Mouse (Mus musculus): ENCODE results near the gene Zfp511. TPM values are rescaled to one million over a fixed set of nuclear protein-coding genes. Genes with fewer than 3 reads are reported as not detected.
A peak's percentile ranks its signal among the peaks of the same experiment; 100 is the strongest.

The Zfp511 gene
- polyA plus RNA-seq, 1 experiment from 2014 or later = 34.6 TPM

- peaks cover 97% of the 10 kb centered on the region for H3K27me3 ChIP-seq (ENCODE audit: control insufficient read depth, insufficient read depth, low read length)
- H3K4me2 ChIP-seq (ENCODE audit: low read length) = peak overlapping the region; percentile 67
- H3K27ac ChIP-seq (replicated peaks in 1 of 2; ENCODE audit: control insufficient read depth in 1 of 2, insufficient read depth in 1 of 2, low read depth in 2 of 2, low read length in 2 of 2) = no peak overlapping the region
- peak overlapping the region; percentile 18 to 34 for H3K4me3 ChIP-seq (ENCODE audit: control insufficient read depth in 1 of 2, insufficient read depth in 1 of 2, low read depth in 1 of 2, low read length in 2 of 2)
- WGBS = 1% methylated on average over 47 of the region's 47 CpGs
- no peaks in the 10 kb centered on the region for H3K9me3 ChIP-seq (ENCODE audit: control insufficient read depth, low read length)
- peaks cover 6 to 10% of the 10 kb centered on the region in 2 experiments; a peak in 3 of 4 replicates for H3K4me1 ChIP-seq (ENCODE audit: control insufficient read depth in 2 of 2, insufficient read depth in 2 of 2, low read length in 2 of 2)
- peak overlapping the region; percentile 1; the same call in 1 of the 2 replicates for H3K9ac ChIP-seq (ENCODE audit: low read length)
- no peaks in the 10 kb centered on the region for H3K36me3 ChIP-seq (ENCODE audit: control insufficient read depth, insufficient read depth, low read length)
- no peak for ATAC-seq (ENCODE audit: insufficient number of reproducible peaks, insufficient read depth, low FRiP score, low read depth)
Observed at GRCm38 (mm10) chr7:140060936-140061831, 25.0 kb downstream of the Zfp511 start.

- Histone ChIP-seq H3K36me3 (ENCODE audit: control insufficient read depth, insufficient read depth, low read length) (no peaks in the 10 kb centered on the region), H3K4me3 (ENCODE audit: control insufficient read depth in 1 of 2, insufficient read depth in 1 of 2, low read depth in 1 of 2, low read length in 2 of 2) (peak overlapping the region in 1 of 2 experiments; percentile 34; a peak in 1 of 4 replicates), H3K4me1 (ENCODE audit: control insufficient read depth in 2 of 2, insufficient read depth in 2 of 2, low read length in 2 of 2) (peaks cover 6 to 10% of the 10 kb centered on the region in 2 experiments; a peak in 3 of 4 replicates), H3K27me3 (ENCODE audit: control insufficient read depth, insufficient read depth, low read length) (peaks cover 97% of the 10 kb centered on the region), H3K9me3 (ENCODE audit: control insufficient read depth, low read length) (no peaks in the 10 kb centered on the region), H3K27ac (replicated peaks in 1 of 2; ENCODE audit: control insufficient read depth in 1 of 2, insufficient read depth in 1 of 2, low read depth in 2 of 2, low read length in 2 of 2) (no peak overlapping the region), H3K9ac (ENCODE audit: low read length) (no peak overlapping the region), H3K4me2 (ENCODE audit: low read length) (peak overlapping the region; percentile 67; the same call in 1 of the 2 replicates)
- no peak for ATAC-seq (ENCODE audit: insufficient number of reproducible peaks, insufficient read depth, low FRiP score, low read depth)
- WGBS = 2% methylated on average over 6 of the region's 6 CpGs
Observed at GRCm38 (mm10) chr7:140061832-140062130, 25.6 kb downstream of the Zfp511 start.

DNA sequence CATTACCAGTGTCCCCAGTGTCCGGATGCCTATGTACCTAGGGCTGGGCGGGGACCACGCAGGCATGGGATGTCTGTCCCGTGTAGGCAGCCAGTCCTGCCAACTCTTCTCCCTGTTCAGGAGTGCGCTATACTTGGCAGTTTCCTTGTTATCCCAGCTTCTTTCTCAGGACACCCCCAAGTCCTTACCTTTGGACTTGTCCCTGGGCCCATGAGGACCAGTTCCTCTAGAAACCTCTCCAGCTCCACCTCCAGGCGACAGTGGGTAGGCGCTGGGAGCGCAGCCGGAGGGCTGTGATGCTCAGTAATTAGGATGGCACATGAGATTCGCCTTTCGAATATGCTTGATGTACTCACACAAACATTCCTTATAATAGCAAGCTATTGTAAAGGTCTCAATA is 26.1 kb downstream of the Zfp511 start:
- H3K4me2 ChIP-seq (ENCODE audit: low read length) = no peak overlapping the region
- no peaks in the 10 kb centered on the region for H3K36me3 ChIP-seq (ENCODE audit: control insufficient read depth, insufficient read depth, low read length)
- H3K27ac ChIP-seq (replicated peaks in 1 of 2; ENCODE audit: control insufficient read depth in 1 of 2, insufficient read depth in 1 of 2, low read depth in 2 of 2, low read length in 2 of 2) = no peak overlapping the region
- no peak for ATAC-seq (ENCODE audit: insufficient number of reproducible peaks, insufficient read depth, low FRiP score, low read depth)
- WGBS = 15% methylated on average over 11 of the region's 11 CpGs
- H3K27me3 ChIP-seq (ENCODE audit: control insufficient read depth, insufficient read depth, low read length) = peaks cover 95% of the 10 kb centered on the region
- H3K4me3 ChIP-seq (ENCODE audit: control insufficient read depth in 1 of 2, insufficient read depth in 1 of 2, low read depth in 1 of 2, low read length in 2 of 2) = no peak overlapping the region
- no peaks in the 10 kb centered on the region for H3K9me3 ChIP-seq (ENCODE audit: control insufficient read depth, low read length)
- H3K9ac ChIP-seq (ENCODE audit: low read length) = no peak overlapping the region
- peaks cover 6 to 10% of the 10 kb centered on the region in 2 experiments; a peak in 3 of 4 replicates for H3K4me1 ChIP-seq (ENCODE audit: control insufficient read depth in 2 of 2, insufficient read depth in 2 of 2, low read length in 2 of 2)

DNA sequence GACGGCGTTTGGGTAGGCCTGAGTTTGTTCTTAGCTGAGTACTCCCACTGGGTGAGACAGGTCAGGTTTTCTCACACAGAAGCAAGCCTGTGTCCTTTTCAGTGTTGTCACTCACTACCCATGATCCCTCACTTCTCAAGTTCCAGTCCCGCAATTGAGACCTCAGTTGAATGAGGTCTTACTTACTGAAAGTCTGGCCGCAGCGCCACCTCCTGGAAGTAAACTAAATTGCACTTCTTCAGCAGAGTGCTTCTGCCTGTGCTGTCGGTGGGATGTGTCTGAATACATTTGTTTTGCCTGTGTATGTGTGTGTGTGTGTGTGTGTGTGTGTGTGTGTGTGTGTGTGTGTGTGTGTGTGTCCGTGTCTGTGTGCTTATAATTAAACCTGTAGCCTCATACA is 26.9 kb downstream of the Zfp511 start:
- Histone ChIP-seq H3K27ac (replicated peaks in 1 of 2; ENCODE audit: control insufficient read depth in 1 of 2, insufficient read depth in 1 of 2, low read depth in 2 of 2, low read length in 2 of 2) (no peak overlapping the region), H3K27me3 (ENCODE audit: control insufficient read depth, insufficient read depth, low read length) (peaks cover 87% of the 10 kb centered on the region), H3K9me3 (ENCODE audit: control insufficient read depth, low read length) (no peaks in the 10 kb centered on the region), H3K9ac (ENCODE audit: low read length) (no peak overlapping the region), H3K4me2 (ENCODE audit: low read length) (no peak overlapping the region), H3K4me3 (ENCODE audit: control insufficient read depth in 1 of 2, insufficient read depth in 1 of 2, low read depth in 1 of 2, low read length in 2 of 2) (no peak overlapping the region), H3K4me1 (ENCODE audit: control insufficient read depth in 2 of 2, insufficient read depth in 2 of 2, low read length in 2 of 2) (peaks cover 5 to 6% of the 10 kb centered on the region in 2 experiments; a peak in 3 of 4 replicates), H3K36me3 (ENCODE audit: control insufficient read depth, insufficient read depth, low read length) (no peaks in the 10 kb centered on the region)
- WGBS = 24% methylated on average over 7 of the region's 7 CpGs
- ATAC-seq (ENCODE audit: insufficient number of reproducible peaks, insufficient read depth, low FRiP score, low read depth) = no peak

DNA sequence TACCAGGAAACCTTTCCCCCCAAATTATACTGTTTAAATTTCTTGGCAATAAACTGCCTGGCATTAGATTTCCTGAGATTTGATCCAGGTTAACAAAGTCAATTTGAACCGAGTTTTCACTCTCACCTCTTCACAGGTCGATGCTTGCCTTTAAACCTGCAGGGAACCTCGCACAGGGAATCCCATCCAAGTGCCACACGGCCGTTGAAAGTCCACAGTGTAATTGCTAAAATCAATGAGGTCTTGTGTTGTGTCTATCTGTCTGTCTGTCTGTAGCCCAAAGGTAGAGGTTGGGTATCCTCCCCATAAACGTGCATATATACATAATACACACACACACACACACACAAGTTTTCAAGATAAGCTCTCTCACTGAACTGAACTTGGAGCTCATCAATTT is 31.2 kb downstream of the Zfp511 start:
- Histone ChIP-seq H3K4me2 (ENCODE audit: low read length) (no peak overlapping the region), H3K36me3 (ENCODE audit: control insufficient read depth, insufficient read depth, low read length) (no peaks in the 10 kb centered on the region), H3K9me3 (ENCODE audit: control insufficient read depth, low read length) (no peaks in the 10 kb centered on the region), H3K9ac (ENCODE audit: low read length) (no peak overlapping the region), H3K4me1 (ENCODE audit: control insufficient read depth in 2 of 2, insufficient read depth in 2 of 2, low read length in 2 of 2) (peaks cover 0 to 4% of the 10 kb centered on the region in 2 experiments; a peak in 1 of 4 replicates), H3K27ac (replicated peaks in 1 of 2; ENCODE audit: control insufficient read depth in 1 of 2, insufficient read depth in 1 of 2, low read depth in 2 of 2, low read length in 2 of 2) (no peak overlapping the region), H3K27me3 (ENCODE audit: control insufficient read depth, insufficient read depth, low read length) (peaks cover 48% of the 10 kb centered on the region), H3K4me3 (ENCODE audit: control insufficient read depth in 1 of 2, insufficient read depth in 1 of 2, low read depth in 1 of 2, low read length in 2 of 2) (no peak overlapping the region)
- ATAC-seq (ENCODE audit: insufficient number of reproducible peaks, insufficient read depth, low FRiP score, low read depth) = no peak
- 58% methylated on average over 6 of the region's 6 CpGs for WGBS

GRCm38 (mm10) chr7:140070042-140070711 is 34.0 kb downstream of the Zfp511 start:
- Histone ChIP-seq H3K36me3 (ENCODE audit: control insufficient read depth, insufficient read depth, low read length) (no peaks in the 10 kb centered on the region), H3K27me3 (ENCODE audit: control insufficient read depth, insufficient read depth, low read length) (peaks cover 25% of the 10 kb centered on the region), H3K9ac (ENCODE audit: low read length) (peak overlapping the region; percentile 57), H3K4me2 (ENCODE audit: low read length) (peak overlapping the region; percentile 69), H3K9me3 (ENCODE audit: control insufficient read depth, low read length) (no peaks in the 10 kb centered on the region), H3K4me1 (ENCODE audit: control insufficient read depth in 2 of 2, insufficient read depth in 2 of 2, low read length in 2 of 2) (peaks cover 0 to 4% of the 10 kb centered on the region in 2 experiments; a peak in 1 of 4 replicates), H3K27ac (replicated peaks in 1 of 2; ENCODE audit: control insufficient read depth in 1 of 2, insufficient read depth in 1 of 2, low read depth in 2 of 2, low read length in 2 of 2) (no peak overlapping the region), H3K4me3 (ENCODE audit: control insufficient read depth in 1 of 2, insufficient read depth in 1 of 2, low read depth in 1 of 2, low read length in 2 of 2) (peak overlapping the region; percentile 35 to 37)
- ATAC-seq (ENCODE audit: insufficient number of reproducible peaks, insufficient read depth, low FRiP score, low read depth) = 0 out of 2 replicates have a peak, but pooled peaks have one; percentile 33
- WGBS = 27% methylated on average over 39 of the region's 39 CpGs

DNA sequence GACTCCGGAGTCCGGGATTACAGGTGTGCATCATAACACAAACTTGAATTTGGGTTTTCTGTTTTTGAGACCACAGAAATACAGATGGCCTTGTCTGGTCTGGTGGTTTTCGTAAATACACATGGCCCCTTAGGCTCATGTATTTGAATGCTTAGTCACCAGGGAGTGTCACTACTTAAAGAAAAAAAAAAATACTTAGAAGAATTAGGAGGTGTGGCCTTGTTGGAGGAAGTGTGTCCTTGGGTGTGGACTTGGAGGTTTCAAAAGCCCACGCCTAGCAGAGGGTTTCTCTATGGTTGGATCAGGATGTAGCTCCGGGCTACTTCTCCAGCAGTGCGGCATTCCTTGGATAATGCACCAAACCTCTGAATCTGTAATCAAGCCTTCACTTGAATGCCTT is 41.5 kb downstream of the Zfp511 start:
- no peak overlapping the region for H3K4me2 ChIP-seq (ENCODE audit: low read length)
- no peaks in the 10 kb centered on the region for H3K36me3 ChIP-seq (ENCODE audit: control insufficient read depth, insufficient read depth, low read length)
- WGBS = 73% methylated on average over 6 of the region's 6 CpGs
- no peak for ATAC-seq (ENCODE audit: insufficient number of reproducible peaks, insufficient read depth, low FRiP score, low read depth)
- H3K9ac ChIP-seq (ENCODE audit: low read length) = no peak overlapping the region
- no peak overlapping the region for H3K27ac ChIP-seq (replicated peaks in 1 of 2; ENCODE audit: control insufficient read depth in 1 of 2, insufficient read depth in 1 of 2, low read depth in 2 of 2, low read length in 2 of 2)
- H3K9me3 ChIP-seq (ENCODE audit: control insufficient read depth, low read length) = no peaks in the 10 kb centered on the region
- peaks cover 0 to 4% of the 10 kb centered on the region in 2 experiments; a peak in 1 of 4 replicates for H3K4me1 ChIP-seq (ENCODE audit: control insufficient read depth in 2 of 2, insufficient read depth in 2 of 2, low read length in 2 of 2)
- H3K27me3 ChIP-seq (ENCODE audit: control insufficient read depth, insufficient read depth, low read length) = peaks cover 47% of the 10 kb centered on the region
- H3K4me3 ChIP-seq (ENCODE audit: control insufficient read depth in 1 of 2, insufficient read depth in 1 of 2, low read depth in 1 of 2, low read length in 2 of 2) = no peak overlapping the region

Measured in heart, embryonic 14.5 days (tissue).